Mouse (Mus musculus): ENCODE results near the gene Olfr945. TPM values are rescaled to one million over a fixed set of nuclear protein-coding genes. Genes with fewer than 3 reads are reported as not detected.

Gene Olfr945
- polyA plus RNA-seq (2012; rRNA removed): not detected in 2 replicates

DNA sequence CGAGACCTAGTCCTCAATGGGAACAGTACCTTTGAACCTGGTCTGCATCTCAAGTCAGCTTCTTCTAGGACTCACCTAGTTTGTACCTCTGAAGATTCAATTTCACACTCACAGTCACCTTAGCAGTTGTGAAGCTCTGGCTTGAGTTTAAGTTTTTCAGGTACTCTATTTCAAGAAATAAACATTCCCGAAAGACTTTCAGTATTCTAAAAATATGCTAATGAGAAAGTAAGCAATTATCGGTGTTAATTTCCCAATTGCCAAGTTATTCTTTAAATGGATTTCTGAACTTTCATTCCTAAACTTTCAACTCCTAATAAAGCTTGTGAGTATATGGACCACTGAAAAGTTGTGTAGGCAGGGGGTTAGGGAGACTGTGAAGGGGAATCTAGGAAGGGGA is at the start of gene Olfr945:
Gene Olfr945 (minus strand): TSS at position 101 of the 400 bp plus-strand sequence.

DNA sequence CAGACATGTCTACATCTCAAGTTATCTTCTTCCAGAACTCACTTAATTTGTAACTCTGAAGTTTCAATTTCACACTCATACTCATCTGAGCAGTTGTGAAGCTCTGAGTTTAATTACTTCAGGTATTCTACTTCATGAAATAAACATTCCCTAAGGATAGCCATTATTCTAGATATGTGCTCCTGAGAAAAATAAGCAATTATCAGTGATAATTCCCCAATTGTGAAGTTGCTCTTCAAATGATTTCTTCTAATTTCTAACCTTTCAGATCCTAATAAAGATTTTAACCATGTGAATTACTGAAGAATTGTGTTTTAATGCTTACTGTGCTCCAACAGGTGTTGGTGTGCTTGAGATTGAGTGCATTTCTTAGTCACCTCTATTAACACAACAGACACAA is 49.3 kb upstream of the Olfr945 start, which contains the start of gene Olfr948:
Gene Olfr948 (minus strand): TSS at position 101 of the 400 bp plus-strand sequence.

DNA sequence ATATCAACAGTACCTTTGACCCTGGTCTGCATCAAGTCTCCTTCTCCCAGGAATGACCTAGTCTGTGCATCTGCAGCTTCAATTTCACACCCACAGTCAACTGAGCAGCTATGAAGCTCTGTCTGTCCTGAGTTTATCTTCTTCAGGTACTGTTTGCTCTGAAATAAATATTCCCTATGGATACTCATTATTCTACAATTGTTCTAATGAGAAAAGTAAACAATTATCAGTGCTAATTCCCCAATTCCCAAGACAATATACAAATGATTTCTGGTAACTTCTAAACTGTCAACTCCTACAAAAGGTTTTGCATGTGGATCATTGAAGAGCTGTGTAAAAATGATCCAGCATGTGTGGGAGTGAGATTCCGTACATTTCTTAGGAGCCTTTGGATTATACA is 26.7 kb downstream of the Olfr945 start, which contains the start of gene Olfr1537:
Gene Olfr1537 (minus strand): TSS at position 101 of the 400 bp plus-strand sequence.

Other genes starting within 250 kb of the Olfr945 start
- not detected in 2 replicates for gene Olfr937, start 211.9 kb downstream of the Olfr945 start, polyA plus RNA-seq (2012; rRNA removed)
- gene Olfr938, start 197.9 kb downstream of the Olfr945 start, polyA plus RNA-seq (2012; rRNA removed): not detected in 2 replicates
- gene Olfr27, start 148.7 kb downstream of the Olfr945 start, polyA plus RNA-seq (2012; rRNA removed): not detected in 2 replicates
- not detected in 2 replicates for gene Olfr943, start 110.5 kb downstream of the Olfr945 start, polyA plus RNA-seq (2012; rRNA removed)
- gene Olfr944, start 74.9 kb downstream of the Olfr945 start, polyA plus RNA-seq (2012; rRNA removed): not detected in 2 replicates
- not detected in 2 replicates for gene Olfr1537, start 26.8 kb downstream of the Olfr945 start, polyA plus RNA-seq (2012; rRNA removed)
- gene Olfr948, start 49.2 kb upstream of the Olfr945 start, polyA plus RNA-seq (2012; rRNA removed): not detected in 2 replicates
- gene Olfr951, start 110.6 kb upstream of the Olfr945 start, polyA plus RNA-seq (2012; rRNA removed): not detected in 2 replicates
- not detected in 2 replicates for gene Olfr952, start 150.3 kb upstream of the Olfr945 start, polyA plus RNA-seq (2012; rRNA removed)
- gene Olfr954, start 179.9 kb upstream of the Olfr945 start, polyA plus RNA-seq (2012; rRNA removed): not detected in 2 replicates
- gene Olfr955, start 195.1 kb upstream of the Olfr945 start, polyA plus RNA-seq (2012; rRNA removed): not detected in 2 replicates
- not detected in 2 replicates for gene Olfr44, start 217.2 kb upstream of the Olfr945 start, polyA plus RNA-seq (2012; rRNA removed)
- gene Olfr957, start 239.0 kb upstream of the Olfr945 start, polyA plus RNA-seq (2012; rRNA removed): not detected in 2 replicates

All from liver, embryonic 18 days (tissue).